Mouse (Mus musculus): ENCODE data around the gene Oser1.

The Oser1 gene

DNA sequence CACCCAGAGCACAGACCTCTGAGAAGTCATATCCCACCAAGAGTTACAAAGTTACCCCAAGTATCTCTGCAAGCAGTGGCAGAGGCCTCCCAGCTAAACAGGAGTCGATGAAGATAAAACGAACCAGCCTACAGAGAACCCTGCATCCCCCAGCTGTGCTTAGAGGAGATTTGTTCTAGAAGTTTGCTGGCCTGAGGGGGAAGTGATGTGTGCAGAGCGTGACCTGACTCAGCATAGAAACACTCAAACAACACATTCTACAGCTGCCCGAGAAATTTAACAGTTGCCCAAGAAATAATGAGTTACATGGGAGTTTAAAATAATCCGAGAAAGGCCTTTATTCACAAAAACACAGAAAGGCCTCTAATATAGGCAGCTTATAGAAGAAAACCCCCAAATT, 65.8 kb downstream of the Oser1 start:
- no peak for DNase-seq (ENCODE audit: low read depth, low spot score)

DNA sequence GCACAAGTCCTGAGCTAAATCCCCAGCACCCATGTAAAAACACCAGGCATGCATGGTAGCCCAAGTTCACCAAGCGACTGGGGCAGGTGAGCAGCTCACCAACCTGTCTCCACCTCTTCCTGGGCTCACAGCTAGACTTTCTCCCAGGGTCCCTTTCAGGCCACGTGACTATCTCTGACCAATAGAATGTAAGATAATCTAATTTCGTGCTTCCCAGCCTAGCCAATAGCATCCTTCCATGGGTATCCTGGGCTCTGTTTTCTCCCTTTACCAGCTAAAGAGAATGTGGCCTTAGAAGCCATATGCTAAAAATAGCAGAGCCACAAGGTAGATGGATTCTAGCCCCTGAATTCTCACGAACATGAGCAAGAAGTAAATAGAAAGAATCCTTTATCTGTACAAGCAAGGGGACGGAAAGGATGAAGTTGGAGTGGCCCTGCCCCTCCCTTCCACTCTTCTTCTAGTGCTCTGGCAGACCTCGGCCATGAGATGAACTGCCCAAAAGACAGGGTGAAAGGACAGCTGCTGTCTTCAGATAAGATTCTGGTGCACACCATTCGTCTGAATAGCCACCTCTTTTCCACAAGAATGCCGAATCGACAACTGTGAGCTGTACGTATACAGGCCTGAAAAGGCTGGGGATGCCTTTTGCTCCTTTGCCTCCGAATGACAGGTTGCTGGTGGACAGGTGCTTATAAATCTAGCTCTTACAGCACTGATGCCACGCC, 68.2 kb downstream of the Oser1 start:
- DNase-seq (ENCODE audit: low read depth, low spot score): no peak

All from WW6 (cell line).